Mouse (Mus musculus): ENCODE results near the gene Nmb. TPM values are rescaled to one million over a fixed set of nuclear protein-coding genes. Genes with fewer than 3 reads are reported as not detected.
"Not testable (repeated sequence)": the region's sequence is repeated elsewhere in the genome, so short reads cannot be mapped to it uniquely, and the experiment has no call there.

Nmb gene
- polyA plus RNA-seq (2014; fragmentation: Nextera tagmentation; extraction: Ambion mirVana): 4.9 and 5.4 TPM in 2 replicates

DNA sequence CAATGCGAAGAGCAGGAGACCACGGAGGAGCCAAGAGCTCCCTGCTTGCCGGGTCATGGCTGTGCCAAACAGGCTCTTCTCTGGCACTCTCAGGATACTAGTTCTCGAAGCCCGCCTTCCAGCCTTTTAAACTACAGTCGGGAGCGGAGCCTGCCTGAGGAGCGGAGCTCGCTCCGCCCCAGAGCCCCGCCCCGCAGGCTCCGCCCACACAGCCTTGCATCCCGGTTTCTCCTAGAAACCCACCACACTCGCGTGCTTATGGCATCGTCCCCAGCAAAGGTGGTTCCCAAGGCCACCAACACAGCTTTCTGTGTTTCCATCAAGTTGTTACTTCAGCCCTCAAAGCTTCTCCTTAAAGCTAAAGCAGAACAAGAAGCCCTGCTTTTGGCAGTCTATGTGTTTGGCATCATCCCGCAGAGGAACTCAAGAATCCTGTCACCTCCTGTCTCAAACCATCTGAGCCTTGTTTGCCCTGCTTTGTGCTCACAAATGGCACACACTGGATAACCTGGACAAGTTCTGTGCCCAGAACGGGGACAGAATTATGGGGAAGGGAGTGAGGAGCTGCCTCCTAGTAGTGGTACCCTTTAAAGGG is at the start of gene Nmb:
Nmb (minus strand) TSS at position 156 of the 595 bp plus-strand sequence.
- Histone ChIP-seq H3K9me3 (ENCODE audit: control insufficient read depth, low read depth, low read length) (no peaks in the 10 kb centered on the region), H3K4me3 (ENCODE audit: low read depth, low read length) (peak within 1 kb of the TSS; percentile 39), H3K4me1 (ENCODE audit: control insufficient read depth, insufficient read depth, low read length) (peaks cover 11% of the 10 kb centered on the region; the same call in 1 of the 2 replicates), H3K9ac (replicated peaks; ENCODE audit: low read depth, low read length) (peak within 1 kb of the TSS; percentile 50), H3K4me2 (replicated peaks; ENCODE audit: low read depth, low read length) (peak within 1 kb of the TSS; percentile 78), H3K36me3 (ENCODE audit: control insufficient read depth, insufficient read depth, low read length) (no peaks in the 10 kb centered on the region), H3K27ac (ENCODE audit: low read length) (no peak within 1 kb of the TSS), H3K27me3 (ENCODE audit: control insufficient read depth, insufficient read depth, low read length) (no peaks in the 10 kb centered on the region)
- ATAC-seq (ENCODE audit: insufficient number of reproducible peaks, insufficient read depth, low FRiP score, low read depth): peak; percentile 68; the same call in 1 of the 2 replicates
- 4% methylated on average over 19 of the region's 19 CpGs for WGBS

DNA sequence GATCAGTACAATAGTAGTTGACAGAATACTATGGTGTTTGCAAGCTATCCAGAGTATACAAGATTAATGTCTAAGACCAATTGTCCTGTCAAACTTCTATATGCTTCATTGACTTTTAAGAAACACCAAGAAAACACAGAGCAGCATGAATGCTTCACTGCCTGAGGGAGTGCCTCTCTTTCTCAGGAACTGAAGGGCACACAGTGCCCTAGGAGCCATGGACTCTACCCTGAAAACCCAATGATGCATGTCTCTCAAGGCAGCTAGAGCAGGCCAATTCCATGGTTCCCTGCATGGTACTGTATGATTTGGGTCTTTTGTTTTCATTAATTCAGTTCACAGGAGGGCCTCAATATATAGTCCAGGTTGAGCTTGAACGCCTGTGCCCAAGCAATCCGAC is 49.4 kb upstream of the Nmb start:
- H3K4me3 ChIP-seq (ENCODE audit: low read depth, low read length): no peak overlapping the region
- 84% methylated on average over 2 of the region's 2 CpGs for WGBS
- H3K27me3 ChIP-seq (ENCODE audit: control insufficient read depth, insufficient read depth, low read length): no peaks in the 10 kb centered on the region
- no peaks in the 10 kb centered on the region for H3K4me1 ChIP-seq (ENCODE audit: control insufficient read depth, insufficient read depth, low read length)
- H3K27ac ChIP-seq (ENCODE audit: low read length): no peak overlapping the region
- H3K4me2 ChIP-seq (replicated peaks; ENCODE audit: low read depth, low read length): no peak overlapping the region
- no peaks in the 10 kb centered on the region for H3K36me3 ChIP-seq (ENCODE audit: control insufficient read depth, insufficient read depth, low read length)
- no peaks in the 10 kb centered on the region for H3K9me3 ChIP-seq (ENCODE audit: control insufficient read depth, low read depth, low read length)
- no peak overlapping the region for H3K9ac ChIP-seq (replicated peaks; ENCODE audit: low read depth, low read length)
- ATAC-seq (ENCODE audit: insufficient number of reproducible peaks, insufficient read depth, low FRiP score, low read depth): no peak

DNA sequence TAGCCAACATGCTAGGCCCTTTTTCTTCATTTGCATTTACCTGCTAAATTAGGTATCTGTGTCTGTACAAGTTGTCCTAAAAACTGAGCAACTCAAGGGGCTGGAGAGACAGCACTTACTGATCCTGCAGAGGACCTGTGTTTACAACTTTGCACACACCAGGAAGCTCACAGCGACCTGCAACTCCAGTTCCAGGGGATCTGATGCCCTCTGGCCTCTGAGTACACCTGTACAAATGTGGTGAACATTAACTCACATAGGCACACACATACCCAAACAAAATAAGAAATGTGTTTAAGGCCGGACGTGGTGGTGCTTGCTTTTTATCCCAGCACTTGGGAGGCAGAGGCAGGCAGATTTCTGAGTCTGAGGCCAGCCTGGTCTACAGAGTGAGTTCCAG is 47.3 kb upstream of the Nmb start:
- WGBS: 51% methylated on average over 3 of the region's 3 CpGs

DNA sequence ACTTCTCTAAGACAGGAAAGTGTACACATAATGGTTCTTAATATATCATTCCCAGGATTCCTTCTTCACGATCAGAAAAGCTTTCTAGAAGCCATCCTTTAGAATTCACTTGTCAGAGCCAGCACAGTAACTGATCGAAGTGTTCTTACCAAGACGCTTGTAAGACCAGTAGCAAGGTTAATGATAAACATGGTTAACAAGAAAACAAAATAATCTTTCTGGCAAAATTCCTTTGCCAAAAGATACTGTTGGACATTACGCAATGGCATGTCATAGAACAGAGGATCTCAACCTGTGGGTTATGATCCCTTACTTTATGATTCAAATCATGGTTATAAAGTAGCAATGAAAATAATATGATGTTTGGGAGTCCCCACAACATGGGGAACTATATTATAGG is 46.6 kb upstream of the Nmb start:
- 82% methylated on average over 4 of the region's 4 CpGs for WGBS
- Histone ChIP-seq H3K27me3 (ENCODE audit: control insufficient read depth, insufficient read depth, low read length) (no peaks in the 10 kb centered on the region), H3K9ac (replicated peaks; ENCODE audit: low read depth, low read length) (no peak overlapping the region), H3K4me3 (ENCODE audit: low read depth, low read length) (no peak overlapping the region), H3K9me3 (ENCODE audit: control insufficient read depth, low read depth, low read length) (no peaks in the 10 kb centered on the region), H3K27ac (ENCODE audit: low read length) (no peak overlapping the region), H3K4me1 (ENCODE audit: control insufficient read depth, insufficient read depth, low read length) (0 out of 2 replicates have a peak, but pooled peaks cover 3% of the 10 kb centered on the region), H3K36me3 (ENCODE audit: control insufficient read depth, insufficient read depth, low read length) (no peaks in the 10 kb centered on the region), H3K4me2 (replicated peaks; ENCODE audit: low read depth, low read length) (no peak overlapping the region)
- no peak for ATAC-seq (ENCODE audit: insufficient number of reproducible peaks, insufficient read depth, low FRiP score, low read depth)

More for the DNA sequence above, 47.3 kb upstream of the Nmb start:
- H3K9ac ChIP-seq (replicated peaks; ENCODE audit: low read depth, low read length): no peak overlapping the region
- no peaks in the 10 kb centered on the region for H3K4me1 ChIP-seq (ENCODE audit: control insufficient read depth, insufficient read depth, low read length)
- no peaks in the 10 kb centered on the region for H3K36me3 ChIP-seq (ENCODE audit: control insufficient read depth, insufficient read depth, low read length)
- no peak overlapping the region for H3K4me3 ChIP-seq (ENCODE audit: low read depth, low read length)
- H3K4me2 ChIP-seq (replicated peaks; ENCODE audit: low read depth, low read length): no peak overlapping the region
- ATAC-seq (ENCODE audit: insufficient number of reproducible peaks, insufficient read depth, low FRiP score, low read depth): no peak
- no peak overlapping the region for H3K27ac ChIP-seq (ENCODE audit: low read length)
- H3K27me3 ChIP-seq (ENCODE audit: control insufficient read depth, insufficient read depth, low read length): no peaks in the 10 kb centered on the region
- no peaks in the 10 kb centered on the region for H3K9me3 ChIP-seq (ENCODE audit: control insufficient read depth, low read depth, low read length)

DNA sequence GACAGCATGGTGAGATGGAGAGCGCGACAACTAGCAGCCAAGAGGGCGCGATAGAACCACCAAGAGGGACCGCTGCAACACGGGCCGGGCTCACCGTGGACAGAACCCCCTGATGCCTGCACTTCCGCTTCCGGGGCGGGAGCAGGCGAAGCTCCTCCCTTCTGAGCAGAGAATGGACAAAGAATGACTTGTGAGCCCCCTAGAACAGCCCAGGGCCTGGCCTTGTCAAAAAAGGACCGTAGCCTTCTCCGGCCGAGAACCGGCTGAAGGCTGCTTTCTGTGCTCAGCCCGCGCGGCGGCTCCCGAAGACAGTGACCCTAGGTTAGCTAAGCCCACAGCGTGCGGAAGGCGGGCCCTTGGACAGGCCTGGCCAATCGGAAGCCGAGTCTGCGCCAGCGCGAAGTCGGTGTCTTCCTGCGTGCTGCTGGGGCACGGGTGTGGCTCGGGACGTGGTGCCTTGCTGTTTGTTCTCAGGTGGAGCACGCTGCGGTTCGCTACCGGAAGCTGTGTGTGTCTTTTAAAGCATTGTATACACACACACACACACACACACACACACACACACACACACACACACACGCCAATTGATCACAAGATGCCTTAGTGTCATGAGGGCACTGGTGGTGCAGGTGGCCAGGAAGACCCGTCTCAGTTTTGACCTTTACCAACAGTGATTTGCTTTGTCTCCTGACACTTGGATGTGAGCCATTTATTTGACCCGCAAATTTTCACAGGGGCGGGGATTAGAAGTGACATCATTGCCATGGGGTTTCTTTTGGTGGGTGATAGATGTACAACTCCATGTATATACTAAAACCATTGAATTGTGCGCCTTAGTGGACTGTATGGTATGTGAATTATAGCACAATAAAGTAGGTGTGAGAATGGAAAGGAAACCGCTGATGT is 42.8 kb upstream of the Nmb start, which contains the start of gene Sec11a:
Sec11a (minus strand) TSS at position 336 of the 906 bp plus-strand sequence.
- peak within 1 kb of the TSS; percentile 97 for H3K27ac ChIP-seq (ENCODE audit: low read length)
- no peaks in the 10 kb centered on the region for H3K27me3 ChIP-seq (ENCODE audit: control insufficient read depth, insufficient read depth, low read length)
- H3K36me3 ChIP-seq (ENCODE audit: control insufficient read depth, insufficient read depth, low read length): no peaks in the 10 kb centered on the region; the same call in 1 of the 2 replicates
- 3% methylated on average over 44 of the region's 44 CpGs for WGBS
- H3K4me2 ChIP-seq (replicated peaks; ENCODE audit: low read depth, low read length): peak within 1 kb of the TSS; percentile 84
- peak within 1 kb of the TSS; percentile 74 for H3K4me3 ChIP-seq (ENCODE audit: low read depth, low read length)
- H3K9me3 ChIP-seq (ENCODE audit: control insufficient read depth, low read depth, low read length): no peaks in the 10 kb centered on the region
- H3K4me1 ChIP-seq (ENCODE audit: control insufficient read depth, insufficient read depth, low read length): 0 out of 2 replicates have a peak, but pooled peaks cover 8% of the 10 kb centered on the region
- peak; percentile 99 for ATAC-seq (ENCODE audit: insufficient number of reproducible peaks, insufficient read depth, low FRiP score, low read depth)
- H3K9ac ChIP-seq (replicated peaks; ENCODE audit: low read depth, low read length): peak within 1 kb of the TSS; percentile 91

DNA sequence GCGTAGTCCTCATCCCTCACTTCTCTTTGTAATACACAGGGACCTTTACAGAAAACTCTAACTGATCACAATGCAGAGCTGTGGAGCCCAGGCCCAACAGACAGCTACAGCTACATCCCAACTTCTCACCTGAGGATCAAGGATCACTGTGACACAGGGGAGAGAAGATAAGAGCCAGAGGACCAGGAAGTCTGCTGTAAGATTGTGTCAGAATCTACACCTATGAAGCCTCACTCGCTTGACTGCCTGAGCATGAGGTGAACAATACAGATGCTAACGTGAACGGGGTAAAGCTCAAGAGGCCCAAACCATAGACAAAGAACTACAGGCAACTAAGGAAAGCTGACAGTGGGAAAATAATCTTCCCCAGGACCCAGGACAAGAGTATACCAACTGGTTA is 34.9 kb upstream of the Nmb start:
- no peaks in the 10 kb centered on the region for H3K9me3 ChIP-seq (ENCODE audit: control insufficient read depth, low read depth, low read length)
- peaks cover 2% of the 10 kb centered on the region for H3K36me3 ChIP-seq (ENCODE audit: control insufficient read depth, insufficient read depth, low read length)
- no peaks in the 10 kb centered on the region for H3K4me1 ChIP-seq (ENCODE audit: control insufficient read depth, insufficient read depth, low read length)
- H3K9ac ChIP-seq (replicated peaks; ENCODE audit: low read depth, low read length): no peak overlapping the region
- no peaks in the 10 kb centered on the region for H3K27me3 ChIP-seq (ENCODE audit: control insufficient read depth, insufficient read depth, low read length)
- ATAC-seq (ENCODE audit: insufficient number of reproducible peaks, insufficient read depth, low FRiP score, low read depth): no peak
- no peak overlapping the region for H3K27ac ChIP-seq (ENCODE audit: low read length)
- H3K4me3 ChIP-seq (ENCODE audit: low read depth, low read length): no peak overlapping the region
- no peak overlapping the region for H3K4me2 ChIP-seq (replicated peaks; ENCODE audit: low read depth, low read length)
- 95% methylated on average over 4 of the region's 4 CpGs for WGBS

DNA sequence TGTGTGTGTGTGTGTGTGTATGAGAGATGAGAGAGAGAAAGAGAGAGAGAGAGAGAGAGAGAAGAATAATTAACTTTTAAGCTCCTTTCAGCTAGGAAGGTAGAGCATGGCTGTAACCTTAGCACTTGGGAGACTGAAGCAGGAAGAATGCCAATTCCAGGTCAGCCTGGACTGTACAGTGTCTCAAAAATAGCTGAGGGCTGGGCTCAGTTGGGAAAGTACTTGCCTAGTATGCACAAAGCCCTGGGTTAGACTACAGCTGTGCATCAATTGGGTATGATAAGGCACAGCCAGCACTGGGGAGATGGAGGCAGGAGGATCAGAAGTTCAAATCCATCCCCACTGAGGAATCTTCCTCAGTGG is 32.4 kb upstream of the Nmb start:
- H3K9me3 ChIP-seq (ENCODE audit: control insufficient read depth, low read depth, low read length); ATAC-seq (ENCODE audit: insufficient number of reproducible peaks, insufficient read depth, low FRiP score, low read depth): not testable (repeated sequence)
- H3K36me3 ChIP-seq (ENCODE audit: control insufficient read depth, insufficient read depth, low read length): peaks cover 15% of the 10 kb centered on the region

DNA sequence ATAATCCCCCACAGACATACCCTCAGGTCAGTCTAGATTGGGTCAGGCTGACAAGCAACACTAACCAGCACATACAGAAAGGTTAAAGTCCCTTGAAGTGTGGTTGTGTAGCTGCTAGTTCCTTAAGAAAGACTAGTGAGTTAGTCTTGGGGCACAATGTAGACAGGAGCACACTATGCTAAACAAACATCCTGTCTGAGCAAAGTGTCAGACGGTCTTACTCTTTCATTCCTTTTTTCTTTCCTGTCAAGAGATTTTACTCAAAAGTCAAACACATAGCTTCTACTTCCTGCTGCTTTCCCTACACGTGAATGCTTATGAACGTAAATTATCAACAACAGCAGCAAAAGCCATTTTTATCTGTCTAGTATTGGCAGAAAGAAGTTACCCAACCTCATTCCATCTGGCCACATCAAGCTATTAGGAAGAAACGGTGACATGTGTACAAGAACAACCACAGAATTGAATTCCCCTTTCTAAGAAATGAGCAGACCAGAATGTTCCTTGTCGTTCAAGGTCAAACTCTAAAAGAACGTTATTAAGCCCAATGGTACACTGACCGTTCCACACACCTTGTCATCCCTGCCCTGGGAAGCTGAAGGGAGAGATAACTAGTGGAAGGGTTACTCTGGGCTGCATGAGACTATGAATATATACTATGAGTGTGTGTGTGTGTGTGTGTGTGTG is 31.9 kb upstream of the Nmb start:
- not testable (repeated sequence) for H3K27ac ChIP-seq (ENCODE audit: low read length); ATAC-seq (ENCODE audit: insufficient number of reproducible peaks, insufficient read depth, low FRiP score, low read depth); H3K27me3 ChIP-seq (ENCODE audit: control insufficient read depth, insufficient read depth, low read length); H3K4me3 ChIP-seq (ENCODE audit: low read depth, low read length); H3K9me3 ChIP-seq (ENCODE audit: control insufficient read depth, low read depth, low read length); H3K9ac ChIP-seq (replicated peaks; ENCODE audit: low read depth, low read length); H3K4me2 ChIP-seq (replicated peaks; ENCODE audit: low read depth, low read length); H3K4me1 ChIP-seq (ENCODE audit: control insufficient read depth, insufficient read depth, low read length)
- WGBS: 44% methylated on average over 7 of the region's 7 CpGs
- H3K36me3 ChIP-seq (ENCODE audit: control insufficient read depth, insufficient read depth, low read length): peaks cover 15% of the 10 kb centered on the region

More for the DNA sequence above, 32.4 kb upstream of the Nmb start:
- H3K4me1 ChIP-seq (ENCODE audit: control insufficient read depth, insufficient read depth, low read length); H3K4me3 ChIP-seq (ENCODE audit: low read depth, low read length); H3K27ac ChIP-seq (ENCODE audit: low read length); H3K4me2 ChIP-seq (replicated peaks; ENCODE audit: low read depth, low read length); H3K27me3 ChIP-seq (ENCODE audit: control insufficient read depth, insufficient read depth, low read length); H3K9ac ChIP-seq (replicated peaks; ENCODE audit: low read depth, low read length): not testable (repeated sequence)

Measured in stomach, embryonic 14.5 days (tissue).